Mouse (Mus musculus) olfactory bulb, adult 2 months (tissue): ENCODE measurements at regions not wholly inside any gene's neighbourhood (a gene's known extent, or its start where the extent isn't known, plus 50 kb on each side); places are given as distances from the start of the nearest gene placed in this dataset.

Source experiments
- H3K27ac ChIP-seq: fragments of 200-500 bp; 2 replicates; pipeline ENCODE4 v1.5.1; 2012; ENCODE audit warnings: low read depth, low read length; ENCODE audit not compliant: insufficient read depth
- H3K4me1 ChIP-seq: fragments of 200-500 bp; 2 replicates; pipeline ENCODE4 v1.6.1; 2012; ENCODE audit warnings: low read length; ENCODE audit not compliant: control insufficient read depth, insufficient read depth
- H3K4me3 ChIP-seq: fragments of 200-500 bp; 2 replicates; pipeline ENCODE4 v1.5.1; 2012; ENCODE audit warnings: mild to moderate bottlenecking, low read depth, low read length, moderate library complexity; ENCODE audit not compliant: insufficient read depth
- CTCF ChIP-seq: fragments of 200-500 bp; IDR thresholded peaks from 2 replicates; pipeline ENCODE4 v1.5.1; 2012; ENCODE audit warnings: low read depth, mild to moderate bottlenecking, low read length, moderate library complexity; ENCODE audit not compliant: insufficient read depth
- POLR2A ChIP-seq: fragments of 200-500 bp; IDR thresholded peaks from 2 replicates; pipeline ENCODE4 v1.6.1; 2012; ENCODE audit warnings: mild to moderate bottlenecking, low read depth, low read length, moderate library complexity; ENCODE audit not compliant: insufficient read depth
- WGBS: fragments of 180-500 bp; shearing (Covaris S2); methylation state at CpG from one replicate; pipeline ENCODE4 v1.1.7; 2018; 5-methylcytosine and 5-hydroxymethylcytosine counted together

GRCm38 (mm10) chr2:92813028-92813427 is 101.9 kb upstream of the Syt13 start:
- no peak overlapping the region for H3K4me3 ChIP-seq
- H3K27ac ChIP-seq: peak overlapping the region; percentile 65
- WGBS: 30% methylated on average over 11 of the region's 11 CpGs
- TF ChIP-seq CTCF: no peak
- no peak for TF ChIP-seq POLR2A
- peaks cover 29% of the 10 kb centered on the region for H3K4me1 ChIP-seq

GRCm38 (mm10) chr2:92819586-92819985 is 95.3 kb upstream of the Syt13 start:
- no peak for TF ChIP-seq POLR2A
- no peak for TF ChIP-seq CTCF
- H3K27ac ChIP-seq: no peak overlapping the region
- H3K4me1 ChIP-seq: peaks cover 8% of the 10 kb centered on the region; the same call in 1 of the 2 replicates
- no peak overlapping the region for H3K4me3 ChIP-seq
- 64% methylated on average over 6 of the region's 6 CpGs for WGBS

DNA sequence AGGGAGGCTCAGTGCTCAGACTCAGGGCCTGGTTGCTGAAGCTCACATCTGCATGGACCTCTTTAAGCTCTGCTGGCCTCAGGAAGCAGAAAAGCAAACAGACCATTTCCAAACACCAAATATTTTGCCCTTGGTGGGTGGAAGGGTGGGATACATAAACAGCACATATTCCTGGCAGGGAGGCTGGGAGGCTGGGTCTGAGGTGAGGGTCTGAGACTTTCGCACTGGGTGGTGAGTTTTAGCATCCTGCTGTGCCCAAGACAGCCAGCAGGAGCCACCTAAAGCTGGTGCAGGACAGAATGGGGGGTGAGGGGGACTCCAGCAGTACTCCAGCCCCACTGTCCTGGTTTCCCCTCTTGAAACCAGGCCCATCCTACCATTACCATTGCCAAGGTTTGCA is 90.6 kb upstream of the Syt13 start:
- peaks cover 16% of the 10 kb centered on the region; the same call in 1 of the 2 replicates for H3K4me1 ChIP-seq
- no peak overlapping the region for H3K27ac ChIP-seq
- H3K4me3 ChIP-seq: no peak overlapping the region
- no peak for TF ChIP-seq CTCF
- 94% methylated on average over 1 of the region's 1 CpGs for WGBS

- TF ChIP-seq POLR2A (no peak), CTCF (no peak)
- H3K4me1 ChIP-seq: peaks cover 16% of the 10 kb centered on the region; the same call in 1 of the 2 replicates
- no peak overlapping the region for H3K27ac ChIP-seq
- no peak overlapping the region for H3K4me3 ChIP-seq
- 47% methylated on average over 6 of the region's 6 CpGs for WGBS
These were observed 89.5 kb upstream of the Syt13 start for GRCm38 (mm10) chr2:92825395-92825794.

- Histone ChIP-seq H3K27ac (no peak overlapping the region), H3K4me3 (no peak overlapping the region), H3K4me1 (peaks cover 6% of the 10 kb centered on the region; the same call in 1 of the 2 replicates)
- TF ChIP-seq POLR2A (no peak), CTCF (no peak)
- WGBS: 100% methylated on average over 2 of the region's 2 CpGs
These were observed 84.8 kb upstream of the Syt13 start for GRCm38 (mm10) chr2:92830134-92830533.

GRCm38 (mm10) chr2:92831784-92832183 is 83.1 kb upstream of the Syt13 start:
- no peak for TF ChIP-seq POLR2A
- TF ChIP-seq CTCF: no peak
- WGBS: 82% methylated on average over 7 of the region's 7 CpGs
- Histone ChIP-seq H3K4me1 (peaks cover 9% of the 10 kb centered on the region), H3K4me3 (no peak overlapping the region), H3K27ac (no peak overlapping the region)

- 37% methylated on average over 4 of the region's 4 CpGs for WGBS
- H3K4me1 ChIP-seq: peaks cover 20% of the 10 kb centered on the region
- no peak for TF ChIP-seq CTCF
- H3K27ac ChIP-seq: peak overlapping the region; percentile 45
- H3K4me3 ChIP-seq: no peak overlapping the region
These were observed 78.7 kb upstream of the Syt13 start for GRCm38 (mm10) chr2:92836203-92836602.

DNA sequence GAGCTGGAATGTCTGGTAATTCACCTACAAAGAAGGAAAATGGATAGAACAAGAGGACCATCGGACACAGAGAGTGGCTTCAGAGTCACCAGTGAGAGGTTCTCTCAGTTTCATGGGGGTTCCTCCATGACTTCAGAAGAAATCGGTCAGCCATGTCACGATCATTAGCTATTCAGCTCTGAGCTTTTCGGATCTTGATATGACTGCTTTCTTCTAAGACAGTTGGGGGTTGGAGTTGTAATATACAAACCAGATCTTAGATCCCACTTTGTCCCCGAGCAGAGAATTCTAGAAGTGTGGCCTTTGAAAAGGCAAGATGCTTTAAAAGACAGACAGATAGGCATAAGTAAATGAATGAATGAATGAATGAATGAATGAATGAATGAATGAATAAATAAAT is 76.9 kb upstream of the Syt13 start:
- TF ChIP-seq CTCF (no peak), POLR2A (no peak)
- Histone ChIP-seq H3K4me3 (no peak overlapping the region), H3K27ac (no peak overlapping the region), H3K4me1 (peaks cover 17% of the 10 kb centered on the region)
- WGBS: 93% methylated on average over 5 of the region's 5 CpGs

- no peak for TF ChIP-seq POLR2A
- TF ChIP-seq CTCF: peak; percentile 66; the same call in 1 of the 2 replicates
- H3K27ac ChIP-seq: no peak overlapping the region
- WGBS: 18% methylated on average over 4 of the region's 4 CpGs
- no peak overlapping the region for H3K4me3 ChIP-seq
- H3K4me1 ChIP-seq: peaks cover 17% of the 10 kb centered on the region
These were observed 74.9 kb upstream of the Syt13 start for GRCm38 (mm10) chr2:92840009-92840408.

DNA sequence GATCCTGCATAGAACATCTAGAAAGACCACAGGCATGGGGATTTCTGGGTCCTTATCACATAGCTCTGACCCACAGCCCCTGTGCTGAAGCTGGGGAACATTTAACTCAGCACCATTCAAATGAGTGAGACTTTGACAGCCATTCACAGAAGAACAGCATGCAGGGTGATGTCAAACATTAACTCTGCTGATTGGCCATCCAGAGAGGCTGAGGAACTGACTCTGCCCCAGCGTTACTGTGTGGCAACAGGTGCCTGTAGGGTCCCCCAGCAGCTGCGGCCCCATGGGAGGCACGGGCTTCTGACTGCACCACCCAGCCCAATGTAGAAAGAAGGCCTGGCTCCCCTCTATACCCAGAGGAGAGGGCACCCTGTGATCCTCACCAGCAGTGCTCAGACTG is 73.3 kb upstream of the Syt13 start:
- H3K4me1 ChIP-seq: peaks cover 20% of the 10 kb centered on the region
- H3K27ac ChIP-seq: no peak overlapping the region
- no peak overlapping the region for H3K4me3 ChIP-seq
- TF ChIP-seq CTCF (no peak), POLR2A (no peak)
- WGBS: 67% methylated on average over 3 of the region's 3 CpGs
